Mouse (Mus musculus) adrenal gland (tissue): ENCODE results near the gene Slc11a2.
"Not testable (repeated sequence)": the region's sequence is repeated elsewhere in the genome, so short reads cannot be mapped to it uniquely, and the experiment has no call there.

Experiments
- intact Hi-C: fragments of 180-260 bp; cut with DNase I; formaldehyde crosslinking; loops from one replicate; pipeline ENCODE4 v1.15.1; 2025

Slc11a2 gene

DNA sequence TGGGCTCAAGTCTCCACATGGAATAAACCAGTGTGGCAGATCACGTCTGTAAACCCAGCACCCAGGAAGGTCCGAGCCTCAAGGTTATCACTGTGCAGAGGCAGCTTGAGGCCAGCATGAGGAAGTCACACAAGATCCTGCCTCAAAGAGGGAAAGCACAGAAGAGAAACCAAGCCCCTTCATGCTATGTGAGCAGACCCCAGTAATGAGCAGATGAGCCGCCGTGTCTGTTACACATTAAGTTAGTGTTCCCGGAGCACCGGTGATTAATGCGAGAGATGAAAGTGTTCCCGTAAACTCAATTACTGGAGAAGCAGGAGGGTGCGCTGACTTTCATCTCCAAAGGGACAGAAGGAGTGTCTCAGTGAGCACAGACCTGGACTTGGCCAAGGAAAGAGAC is 58.9 kb downstream of the Slc11a2 start:
- intact Hi-C loops = not testable (repeated sequence)

DNA sequence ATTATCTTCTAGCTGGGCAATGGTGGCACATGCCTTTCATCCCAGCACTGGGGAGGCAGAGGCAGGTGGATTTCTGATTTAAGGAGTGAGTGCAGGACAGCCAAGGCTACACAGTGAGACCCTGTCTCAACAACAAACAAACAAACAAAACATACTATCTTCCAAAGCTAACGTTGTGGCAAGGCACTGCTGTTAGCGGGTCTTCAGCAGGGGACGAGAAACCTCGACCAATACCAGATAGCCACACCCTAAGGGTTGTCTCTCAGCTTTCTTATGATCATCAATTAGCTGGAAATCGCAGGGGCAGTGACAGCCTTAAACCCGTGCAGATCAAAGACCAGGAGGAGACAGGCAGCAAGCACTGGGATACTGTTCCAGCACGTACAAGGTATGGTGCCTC is 60.6 kb downstream of the Slc11a2 start, which contains the start of gene Higd1c:
Higd1c (plus strand) TSS at position 301 of the 400 bp plus-strand sequence.
- intact Hi-C loops = no loop called here

DNA sequence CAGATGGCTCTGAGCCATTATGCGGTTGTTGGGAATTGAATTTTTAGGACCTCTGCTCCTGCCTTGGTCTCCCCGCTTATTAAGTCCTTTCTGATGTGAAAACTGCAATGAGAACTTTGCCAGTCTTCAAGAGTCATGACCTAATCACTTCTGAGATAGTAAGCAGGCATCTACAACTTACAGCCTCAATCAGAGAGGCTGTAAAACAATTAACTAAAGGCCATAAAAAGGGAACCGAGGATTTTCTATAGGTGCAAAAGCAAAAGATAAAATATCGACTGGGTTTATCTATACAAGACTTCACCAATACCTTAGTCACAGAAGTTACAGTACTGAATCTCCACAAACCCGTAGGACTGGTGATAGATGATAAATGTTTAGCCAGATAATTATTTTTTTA is 69.0 kb downstream of the Slc11a2 start:
- intact Hi-C loops = no loop called here

DNA sequence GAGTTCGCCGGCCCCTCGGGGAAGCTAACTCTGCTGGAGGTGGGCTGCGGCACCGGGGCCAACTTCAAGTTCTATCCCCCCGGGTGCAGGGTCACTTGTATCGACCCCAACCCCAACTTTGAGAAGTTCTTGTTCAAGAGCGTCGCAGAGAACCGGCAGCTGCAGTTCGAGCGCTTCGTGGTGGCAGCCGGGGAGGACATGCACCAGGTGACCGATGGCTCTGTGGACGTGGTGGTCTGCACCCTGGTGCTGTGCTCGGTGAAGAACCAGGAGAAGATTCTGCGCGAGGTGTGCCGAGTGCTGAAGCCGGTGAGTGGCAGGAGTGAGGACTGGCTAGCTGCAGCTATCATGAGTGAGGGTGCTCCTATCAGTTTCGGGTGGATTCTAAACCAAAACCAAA is 71.5 kb downstream of the Slc11a2 start:
- intact Hi-C loops = not testable (repeated sequence)

DNA sequence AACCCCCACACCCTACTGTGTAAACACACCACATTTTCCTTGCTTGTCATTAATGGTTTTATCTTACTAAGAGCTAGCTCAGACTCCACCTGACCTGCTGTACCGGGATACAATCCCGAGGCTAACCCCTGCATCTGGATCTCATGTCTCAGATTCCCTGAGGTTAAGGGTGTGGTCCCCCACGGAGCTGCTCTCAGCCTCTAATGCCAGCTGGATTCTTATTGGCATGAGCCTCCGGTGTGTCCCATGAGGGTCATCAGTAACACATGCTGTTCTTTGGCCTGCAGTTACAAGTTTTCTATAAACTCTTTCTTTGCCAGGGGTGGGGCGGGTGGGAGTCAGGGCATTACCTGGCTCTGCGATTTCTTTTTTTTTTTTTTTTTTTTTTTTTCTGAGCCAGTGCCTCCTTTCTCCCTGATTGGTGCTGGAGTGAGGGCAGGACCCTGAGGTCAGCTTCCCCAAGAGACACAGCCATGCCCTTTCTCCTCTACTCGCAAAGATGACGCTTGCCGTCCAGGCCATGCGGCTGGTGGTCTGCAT is 72.1 kb downstream of the Slc11a2 start, which contains the start of the genes Methig1 and Mettl7a2:
Methig1 (plus strand) TSS at position 439 of the 540 bp plus-strand sequence.
Mettl7a2 (plus strand) TSS at position 490 of the 540 bp plus-strand sequence.
- intact Hi-C loops = no loop called here

DNA sequence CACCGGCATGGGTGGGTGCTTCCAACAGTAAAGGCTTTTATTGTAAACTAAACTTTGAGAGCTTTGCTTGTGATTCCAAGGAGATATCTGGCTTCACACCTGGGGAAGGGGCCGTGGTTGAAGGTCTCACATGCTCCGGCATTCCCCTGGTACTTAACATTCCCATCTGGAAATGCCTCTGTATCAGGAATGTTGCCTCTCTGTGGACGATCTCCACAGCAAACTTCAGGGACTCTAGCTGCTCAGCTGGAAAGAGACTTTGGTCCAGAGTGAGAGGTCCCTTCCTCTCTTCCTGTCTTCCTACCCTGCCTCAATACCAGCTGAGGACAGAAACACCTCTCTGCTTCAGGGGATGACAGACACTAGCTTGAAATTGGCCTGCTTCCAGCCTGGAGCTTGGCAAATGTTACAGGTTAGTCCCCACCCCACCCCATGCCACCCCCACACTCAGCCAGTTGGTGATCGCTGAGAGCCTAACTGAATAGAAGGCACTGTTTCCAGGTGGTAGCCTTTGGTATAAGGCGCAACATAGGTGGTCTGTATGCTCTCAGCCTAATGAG is 73.3 kb downstream of the Slc11a2 start:
- intact Hi-C loops = no loop called here

DNA sequence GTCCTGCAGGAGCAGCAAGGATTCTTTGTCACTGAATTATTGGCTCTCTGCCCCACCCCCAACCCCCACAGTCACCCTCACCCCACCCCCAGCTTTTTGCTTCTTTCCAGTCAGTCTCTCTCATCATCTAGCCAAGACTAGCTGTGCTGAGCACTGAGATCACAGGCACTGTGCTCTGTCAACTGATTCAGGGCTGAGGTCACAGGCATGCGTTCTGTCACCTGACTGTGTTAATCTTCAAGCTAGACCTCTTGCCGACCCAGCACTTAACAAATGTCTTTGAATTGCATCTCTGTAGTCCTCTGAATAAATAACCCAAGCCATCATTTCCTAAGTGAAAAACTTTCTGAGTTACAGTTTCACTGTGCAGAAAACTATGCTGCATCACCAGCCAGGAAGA is 75.4 kb downstream of the Slc11a2 start:
- intact Hi-C loops = no loop called here

DNA sequence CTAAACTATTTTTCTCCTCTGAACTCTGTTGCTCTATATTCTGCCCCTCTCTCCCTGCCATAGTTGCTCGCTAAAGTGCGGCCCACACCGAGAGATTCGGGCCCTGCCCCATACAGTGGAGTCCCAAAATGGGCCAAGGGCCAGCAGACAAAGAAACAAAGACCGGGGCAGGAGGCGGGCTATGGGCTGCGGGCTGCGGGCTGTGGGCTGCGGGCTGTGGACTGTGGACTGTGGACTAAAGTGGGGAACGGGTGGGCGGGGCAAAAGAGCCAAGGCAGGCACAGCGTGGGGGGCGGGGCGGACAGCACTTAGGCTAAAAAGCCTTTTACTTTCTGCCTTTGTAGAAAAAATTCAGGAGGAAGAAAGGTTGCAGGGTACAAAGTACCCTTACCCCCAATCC is 78.1 kb downstream of the Slc11a2 start:
- intact Hi-C loops = no loop called here

DNA sequence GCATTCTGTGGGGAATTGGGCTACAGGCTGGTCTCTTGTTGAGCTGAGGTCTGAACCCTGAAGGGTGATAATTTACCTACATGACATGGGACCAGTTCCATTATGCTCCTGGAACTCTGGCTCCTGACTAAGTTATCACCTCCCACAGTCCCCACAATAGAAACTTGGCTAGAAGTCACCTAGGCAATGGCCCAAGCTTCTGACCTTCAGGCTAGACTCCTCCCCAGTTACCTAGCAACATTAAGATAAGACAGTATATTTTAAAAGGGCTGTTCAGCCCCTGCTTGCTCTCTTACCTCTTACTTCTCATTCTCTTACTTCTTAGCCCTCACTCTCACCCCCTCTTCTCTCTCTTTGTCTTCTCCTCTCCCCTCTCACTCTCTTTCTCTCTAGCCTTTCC is 79.4 kb downstream of the Slc11a2 start:
- intact Hi-C loops = no loop called here

DNA sequence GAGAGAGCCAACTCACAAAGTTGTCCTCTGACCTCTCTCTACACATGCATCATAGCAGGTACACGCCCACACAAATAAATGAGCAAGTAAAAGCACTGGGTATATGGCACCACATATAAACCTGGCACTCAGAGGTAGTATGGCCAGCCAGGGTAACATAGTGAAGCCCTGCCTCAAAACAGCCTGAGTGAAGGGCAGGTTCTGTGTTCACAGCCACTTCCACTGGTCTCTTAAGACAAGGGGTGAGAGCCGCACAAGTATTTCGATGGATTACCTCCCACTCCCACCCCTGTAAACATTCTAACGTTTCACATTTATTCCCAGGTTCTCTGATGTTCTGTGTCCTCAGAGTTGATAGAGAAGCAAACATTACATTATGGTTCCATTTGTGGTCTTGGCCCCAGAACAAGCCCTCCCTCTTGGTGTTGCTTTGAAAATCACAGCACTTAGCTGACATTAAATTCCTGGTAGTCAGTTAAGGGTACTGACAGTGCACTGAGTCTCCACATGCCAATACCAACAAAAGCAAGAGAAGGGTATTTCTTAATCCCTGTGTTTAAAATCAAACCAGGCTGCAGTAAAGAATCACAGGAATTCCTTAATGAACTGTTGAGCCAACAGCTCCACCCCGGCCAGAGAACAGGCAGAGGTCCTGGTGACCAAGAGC is 83.4 kb downstream of the Slc11a2 start:
- intact Hi-C loops = not testable (repeated sequence)
